Mouse (Mus musculus): Measurements from ENCODE around the gene Cfap54. TPM values are rescaled to one million over a fixed set of nuclear protein-coding genes. Genes with fewer than 3 reads are reported as not detected.

Cfap54 gene
- polyA plus RNA-seq, 1 experiment: 0.44 TPM

GRCm38 (mm10) chr10:93006970-93007369, 74.4 kb downstream of the Cfap54 start:
- H3K36me3 ChIP-seq (ENCODE audit: control insufficient read depth, insufficient read depth, low read length): no peaks in the 10 kb centered on the region
- no peaks in the 10 kb centered on the region for H3K27me3 ChIP-seq (ENCODE audit: control insufficient read depth, insufficient read depth, low read length)
- no peak overlapping the region for H3K27ac ChIP-seq (ENCODE audit: control insufficient read depth, insufficient read depth, low read length)
- no peak overlapping the region for H3K4me3 ChIP-seq (ENCODE audit: control insufficient read depth, insufficient read depth, low read length)
- no peak for TF ChIP-seq CTCF (IDR thresholded peaks at IDR 0.05; ENCODE audit: borderline replicate concordance, control insufficient read depth, extremely low read depth, insufficient read depth, low read length, poor library complexity)
- TF ChIP-seq POLR2A (IDR thresholded peaks at IDR 0.05; ENCODE audit: control insufficient read depth, extremely low read depth, insufficient read depth, low read length, poor library complexity): no peak
- H3K4me1 ChIP-seq (replicated peaks; ENCODE audit: control insufficient read depth, insufficient read depth, low read length): peaks cover 2% of the 10 kb centered on the region
- no peak for DNase-seq
- WGBS: 5% methylated on average over 3 of the region's 3 CpGs

DNA sequence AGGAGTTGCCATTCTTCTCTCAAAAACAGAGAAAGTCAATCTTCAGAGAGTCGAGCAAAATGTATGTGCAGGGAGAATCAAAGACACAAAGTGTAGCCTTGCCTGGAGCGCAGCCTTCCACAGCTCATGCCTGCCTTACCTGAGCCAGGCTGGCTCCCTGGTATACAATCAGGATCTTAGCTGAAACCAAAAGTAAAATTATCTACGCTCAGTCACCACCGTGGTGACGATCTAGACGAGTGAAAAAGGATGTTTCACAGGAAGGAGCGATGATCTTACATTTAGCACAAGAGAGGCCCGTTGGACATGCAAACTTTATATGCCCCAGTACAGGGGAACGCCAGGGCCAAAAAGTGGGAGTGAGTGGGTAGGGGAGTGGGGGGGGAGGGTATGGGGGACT, 75.0 kb downstream of the Cfap54 start:
- no peak for TF ChIP-seq POLR2A (IDR thresholded peaks at IDR 0.05; ENCODE audit: control insufficient read depth, extremely low read depth, insufficient read depth, low read length, poor library complexity)
- no peak for TF ChIP-seq CTCF (IDR thresholded peaks at IDR 0.05; ENCODE audit: borderline replicate concordance, control insufficient read depth, extremely low read depth, insufficient read depth, low read length, poor library complexity)
- WGBS: 29% methylated on average over 9 of the region's 9 CpGs
- Histone ChIP-seq H3K36me3 (ENCODE audit: control insufficient read depth, insufficient read depth, low read length) (no peaks in the 10 kb centered on the region), H3K4me3 (ENCODE audit: control insufficient read depth, insufficient read depth, low read length) (no peak overlapping the region), H3K27ac (ENCODE audit: control insufficient read depth, insufficient read depth, low read length) (no peak overlapping the region), H3K4me1 (replicated peaks; ENCODE audit: control insufficient read depth, insufficient read depth, low read length) (peaks cover 2% of the 10 kb centered on the region), H3K27me3 (ENCODE audit: control insufficient read depth, insufficient read depth, low read length) (no peaks in the 10 kb centered on the region)
- no peak for DNase-seq

DNA sequence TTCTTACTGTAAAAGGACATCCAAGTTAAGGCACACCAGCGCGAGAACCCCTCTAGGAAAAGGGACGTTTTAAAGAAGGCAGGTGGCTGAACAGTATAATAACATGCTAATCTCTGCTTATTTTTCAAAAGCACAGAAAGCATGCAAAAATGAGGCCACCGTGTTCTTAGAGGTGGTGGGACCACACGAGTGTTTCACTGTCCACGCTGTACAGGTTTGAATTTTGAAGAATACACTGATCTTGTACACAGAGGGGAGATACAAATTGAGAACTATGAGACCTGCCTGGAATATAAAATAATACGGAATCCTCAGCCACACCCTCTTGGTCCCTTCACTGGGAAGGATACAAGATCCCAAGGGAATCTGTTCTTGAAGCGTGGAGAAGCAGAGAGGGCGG, 82.9 kb downstream of the Cfap54 start:
- Histone ChIP-seq H3K27me3 (ENCODE audit: control insufficient read depth, insufficient read depth, low read length) (no peaks in the 10 kb centered on the region), H3K4me3 (ENCODE audit: control insufficient read depth, insufficient read depth, low read length) (no peak overlapping the region), H3K4me1 (replicated peaks; ENCODE audit: control insufficient read depth, insufficient read depth, low read length) (no peaks in the 10 kb centered on the region), H3K36me3 (ENCODE audit: control insufficient read depth, insufficient read depth, low read length) (no peaks in the 10 kb centered on the region), H3K27ac (ENCODE audit: control insufficient read depth, insufficient read depth, low read length) (no peak overlapping the region)
- TF ChIP-seq POLR2A (IDR thresholded peaks at IDR 0.05; ENCODE audit: control insufficient read depth, extremely low read depth, insufficient read depth, low read length, poor library complexity) (no peak), CTCF (IDR thresholded peaks at IDR 0.05; ENCODE audit: borderline replicate concordance, control insufficient read depth, extremely low read depth, insufficient read depth, low read length, poor library complexity) (no peak)
- DNase-seq: no peak
- WGBS: 93% methylated on average over 9 of the region's 9 CpGs

GRCm38 (mm10) chr10:92995186-92995585, 86.2 kb downstream of the Cfap54 start:
- WGBS: 92% methylated on average over 7 of the region's 7 CpGs
- no peak for TF ChIP-seq CTCF (IDR thresholded peaks at IDR 0.05; ENCODE audit: borderline replicate concordance, control insufficient read depth, extremely low read depth, insufficient read depth, low read length, poor library complexity)
- no peak for TF ChIP-seq POLR2A (IDR thresholded peaks at IDR 0.05; ENCODE audit: control insufficient read depth, extremely low read depth, insufficient read depth, low read length, poor library complexity)
- no peak overlapping the region for H3K4me3 ChIP-seq (ENCODE audit: control insufficient read depth, insufficient read depth, low read length)

DNA sequence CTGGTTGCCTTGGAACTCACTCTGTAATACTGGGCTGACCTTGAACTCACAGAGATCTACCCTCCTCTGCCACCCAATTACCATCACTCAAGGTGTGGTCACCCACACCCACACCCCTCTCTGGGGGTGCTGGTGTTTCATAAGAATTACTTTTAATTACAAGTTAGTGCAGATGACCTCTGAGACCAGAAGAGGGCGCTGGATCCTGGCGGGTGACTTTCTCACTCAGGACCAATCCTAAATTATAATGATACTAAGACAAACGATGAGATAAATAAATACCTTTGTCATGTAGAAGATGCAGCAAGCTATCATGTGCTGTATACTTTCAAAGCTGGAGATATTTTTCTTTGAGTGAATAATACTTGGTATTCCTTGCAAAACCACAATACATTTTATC, 87.1 kb downstream of the Cfap54 start:
- H3K27me3 ChIP-seq (ENCODE audit: control insufficient read depth, insufficient read depth, low read length): no peaks in the 10 kb centered on the region

More at GRCm38 (mm10) chr10:92995186-92995585, 86.2 kb downstream of the Cfap54 start:
- Histone ChIP-seq H3K36me3 (ENCODE audit: control insufficient read depth, insufficient read depth, low read length) (no peaks in the 10 kb centered on the region), H3K27ac (ENCODE audit: control insufficient read depth, insufficient read depth, low read length) (no peak overlapping the region), H3K4me1 (replicated peaks; ENCODE audit: control insufficient read depth, insufficient read depth, low read length) (no peaks in the 10 kb centered on the region), H3K27me3 (ENCODE audit: control insufficient read depth, insufficient read depth, low read length) (no peaks in the 10 kb centered on the region)
- DNase-seq: no peak

DNA sequence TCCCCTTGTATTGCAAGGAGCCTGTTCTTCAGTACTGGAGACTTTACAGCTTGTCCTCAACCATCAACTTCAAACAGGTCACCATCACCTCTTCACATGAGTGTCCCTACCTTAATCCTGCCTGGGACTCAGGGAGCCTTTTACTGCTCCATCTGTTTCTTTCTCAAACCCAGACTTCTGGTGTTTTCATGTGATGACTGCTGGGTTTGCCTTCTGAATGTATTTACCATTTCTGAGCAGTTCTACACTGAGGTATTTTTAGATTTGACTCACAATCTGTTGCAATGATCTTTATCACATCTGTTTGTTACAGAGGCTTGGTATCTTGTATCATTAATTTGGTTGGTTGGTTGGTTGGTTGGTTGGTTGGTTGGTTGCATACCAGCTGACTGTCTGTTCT, 88.9 kb downstream of the Cfap54 start:
- Histone ChIP-seq H3K27me3 (ENCODE audit: control insufficient read depth, insufficient read depth, low read length) (no peaks in the 10 kb centered on the region), H3K36me3 (ENCODE audit: control insufficient read depth, insufficient read depth, low read length) (no peaks in the 10 kb centered on the region), H3K4me1 (replicated peaks; ENCODE audit: control insufficient read depth, insufficient read depth, low read length) (no peaks in the 10 kb centered on the region), H3K4me3 (ENCODE audit: control insufficient read depth, insufficient read depth, low read length) (no peak overlapping the region), H3K27ac (ENCODE audit: control insufficient read depth, insufficient read depth, low read length) (no peak overlapping the region)
- no peak for DNase-seq
- no peak for TF ChIP-seq CTCF (IDR thresholded peaks at IDR 0.05; ENCODE audit: borderline replicate concordance, control insufficient read depth, extremely low read depth, insufficient read depth, low read length, poor library complexity)

More for the DNA sequence above, 87.1 kb downstream of the Cfap54 start:
- no peak for DNase-seq
- TF ChIP-seq POLR2A (IDR thresholded peaks at IDR 0.05; ENCODE audit: control insufficient read depth, extremely low read depth, insufficient read depth, low read length, poor library complexity) (no peak), CTCF (IDR thresholded peaks at IDR 0.05; ENCODE audit: borderline replicate concordance, control insufficient read depth, extremely low read depth, insufficient read depth, low read length, poor library complexity) (no peak)
- H3K4me1 ChIP-seq (replicated peaks; ENCODE audit: control insufficient read depth, insufficient read depth, low read length): no peaks in the 10 kb centered on the region
- 65% methylated on average over 3 of the region's 3 CpGs for WGBS
- H3K36me3 ChIP-seq (ENCODE audit: control insufficient read depth, insufficient read depth, low read length): no peaks in the 10 kb centered on the region
- no peak overlapping the region for H3K27ac ChIP-seq (ENCODE audit: control insufficient read depth, insufficient read depth, low read length)
- H3K4me3 ChIP-seq (ENCODE audit: control insufficient read depth, insufficient read depth, low read length): no peak overlapping the region

GRCm38 (mm10) chr10:92990576-92990975, 90.8 kb downstream of the Cfap54 start:
- H3K27ac ChIP-seq (ENCODE audit: control insufficient read depth, insufficient read depth, low read length): no peak overlapping the region
- 96% methylated on average over 2 of the region's 2 CpGs for WGBS
- no peaks in the 10 kb centered on the region for H3K36me3 ChIP-seq (ENCODE audit: control insufficient read depth, insufficient read depth, low read length)
- H3K4me1 ChIP-seq (replicated peaks; ENCODE audit: control insufficient read depth, insufficient read depth, low read length): no peaks in the 10 kb centered on the region
- H3K4me3 ChIP-seq (ENCODE audit: control insufficient read depth, insufficient read depth, low read length): no peak overlapping the region
- DNase-seq: no peak
- H3K27me3 ChIP-seq (ENCODE audit: control insufficient read depth, insufficient read depth, low read length): no peaks in the 10 kb centered on the region
- TF ChIP-seq CTCF (IDR thresholded peaks at IDR 0.05; ENCODE audit: borderline replicate concordance, control insufficient read depth, extremely low read depth, insufficient read depth, low read length, poor library complexity): no peak
- no peak for TF ChIP-seq POLR2A (IDR thresholded peaks at IDR 0.05; ENCODE audit: control insufficient read depth, extremely low read depth, insufficient read depth, low read length, poor library complexity)
